Mouse (Mus musculus) CH12.LX (cell line): Measurements from ENCODE around the gene Atp2b2. TPM values are rescaled to one million over a fixed set of nuclear protein-coding genes. Genes with fewer than 3 reads are reported as not detected.

ENCODE experiments used
- DNase-seq: peaks from one replicate; pipeline ENCODE4 v3.0.0-alpha.2; 2013; ENCODE audit errors: extremely low read depth
- H3K27ac ChIP-seq: 2 replicates; pipeline ENCODE4 v1.5.1; 2012; ENCODE audit warnings: low read depth, mild to moderate bottlenecking, control low read depth, moderate library complexity; ENCODE audit not compliant: insufficient read depth
- H3K27me3 ChIP-seq: replicated peaks from 2 replicates; pipeline ENCODE3; 2012; ENCODE audit warnings: inconsistent platforms
- H3K36me3 ChIP-seq, 2 experiments: replicated peaks in 1 of 2; 2 replicates each; pipeline versions ENCODE3 to v1.6.1; 2012; ENCODE audit warnings: inconsistent platforms in 1 of 2, low read length in 1 of 2, mild to moderate bottlenecking in 1 of 2, mixed read lengths in 1 of 2, moderate library complexity in 1 of 2; ENCODE audit not compliant: control insufficient read depth in 1 of 2, insufficient read depth in 1 of 2
- H3K4me1 ChIP-seq, 2 experiments: 2 replicates each; pipeline ENCODE4 v1.6.1; 2012; ENCODE audit warnings: inconsistent platforms in 1 of 2, moderate library complexity in 1 of 2; ENCODE audit not compliant: insufficient read depth in 2 of 2, control insufficient read depth in 1 of 2
- H3K4me2 ChIP-seq: 2 replicates; pipeline ENCODE4 v1.6.1; 2012; ENCODE audit warnings: low read depth, mild to moderate bottlenecking, control low read depth; ENCODE audit not compliant: poor library complexity, insufficient read depth, severe bottlenecking
- H3K4me3 ChIP-seq, 3 experiments: fragments of 150-350 bp in 1 of 3; sonication (generic) in 1 of 3; replicated peaks in 1 of 3; 2 replicates each; pipeline versions ENCODE3 to v1.5.1; 2011 to 2012; ENCODE audit warnings: low read depth in 2 of 3, low read length in 2 of 3, mild to moderate bottlenecking in 2 of 3, moderate library complexity in 2 of 3, control low read depth in 1 of 3, improper control_type of control experiment in 1 of 3, inconsistent platforms in 1 of 3, mixed read lengths in 1 of 3; ENCODE audit not compliant: poor library complexity in 1 of 3
- H3K79me2 ChIP-seq: replicated peaks from 2 replicates; pipeline ENCODE4 v1.6.1; 2012; ENCODE audit warnings: mild to moderate bottlenecking, moderate library complexity; ENCODE audit not compliant: control insufficient read depth, poor library complexity, insufficient read depth, severe bottlenecking; ENCODE audit errors: extremely low read depth
- H3K9ac ChIP-seq: 2 replicates; pipeline ENCODE4 v1.6.1; 2012; ENCODE audit warnings: low read depth, mild to moderate bottlenecking, control low read depth, moderate library complexity; ENCODE audit not compliant: insufficient read depth
- H3K9me3 ChIP-seq: replicated peaks from 2 replicates; pipeline ENCODE3; 2012; ENCODE audit warnings: low read length, inconsistent platforms, mixed read lengths
- BHLHE40 ChIP-seq: IDR thresholded peaks from 2 replicates; pipeline ENCODE4 v1.6.1; 2011; ENCODE audit warnings: mild to moderate bottlenecking, low read depth, low read length, improper control_type of control experiment
- EP300 ChIP-seq: IDR thresholded peaks from 2 replicates; pipeline ENCODE4 v1.6.1; 2011; ENCODE audit warnings: low read length, improper control_type of control experiment
- JUND ChIP-seq: conservative IDR thresholded peaks from 2 replicates; pipeline ENCODE4 v1.6.1; 2011; ENCODE audit warnings: low read depth, low read length, improper control_type of control experiment
- MAFK ChIP-seq: IDR thresholded peaks from 2 replicates; pipeline ENCODE4 v1.6.1; 2011; ENCODE audit warnings: low read length, improper control_type of control experiment; ENCODE audit not compliant: insufficient replicate concordance
- MAZ ChIP-seq: IDR thresholded peaks from 2 replicates; pipeline ENCODE4 v1.6.1; 2012; ENCODE audit warnings: low read depth, mild to moderate bottlenecking, inconsistent platforms, low read length, improper control_type of control experiment, moderate library complexity
- MEF2A ChIP-seq: IDR thresholded peaks from 2 replicates; pipeline ENCODE4 v1.6.1; 2014; ENCODE audit warnings: low read depth, mild to moderate bottlenecking, inconsistent platforms, low read length, improper control_type of control experiment, borderline replicate concordance
- NELFE ChIP-seq: IDR thresholded peaks from 2 replicates; pipeline ENCODE4 v1.6.1; 2011; ENCODE audit warnings: low read depth, low read length, improper control_type of control experiment
- POLR2AphosphoS2 ChIP-seq: IDR thresholded peaks from 2 replicates; pipeline ENCODE4 v1.6.1; 2011; ENCODE audit warnings: low read depth, low read length, improper control_type of control experiment
- RAD21 ChIP-seq: IDR thresholded peaks from 2 replicates; pipeline ENCODE4 v1.6.1; 2011; ENCODE audit warnings: low read depth, mild to moderate bottlenecking, low read length, improper control_type of control experiment, moderate library complexity
- RCOR1 ChIP-seq: conservative IDR thresholded peaks from 2 replicates; pipeline ENCODE4 v1.6.1; 2012; ENCODE audit warnings: low read depth, mild to moderate bottlenecking, inconsistent platforms, low read length, improper control_type of control experiment
- SIN3A ChIP-seq: IDR thresholded peaks from 2 replicates; pipeline ENCODE4 v1.6.1; 2012; ENCODE audit warnings: low read length, improper control_type of control experiment, inconsistent platforms
- TBP ChIP-seq: conservative IDR thresholded peaks from 2 replicates; pipeline ENCODE4 v1.6.1; 2011; ENCODE audit warnings: low read depth, low read length, improper control_type of control experiment
- TCF12 ChIP-seq: IDR thresholded peaks from 2 replicates; pipeline ENCODE4 v1.6.1; 2014; ENCODE audit warnings: low read depth, mild to moderate bottlenecking, inconsistent platforms, low read length, improper control_type of control experiment
- UBTF ChIP-seq: IDR thresholded peaks from 2 replicates; pipeline ENCODE4 v1.6.1; 2012; ENCODE audit warnings: low read depth, mild to moderate bottlenecking, inconsistent platforms, low read length, improper control_type of control experiment, moderate library complexity
- USF2 ChIP-seq: conservative IDR thresholded peaks from 2 replicates; pipeline ENCODE4 v1.6.1; 2011; ENCODE audit warnings: low read depth, low read length, improper control_type of control experiment
- ZKSCAN1 ChIP-seq: IDR thresholded peaks from 2 replicates; pipeline ENCODE4 v1.6.1; 2012; ENCODE audit warnings: low read depth, inconsistent platforms, low read length, improper control_type of control experiment, borderline replicate concordance
- ZNF384 ChIP-seq: IDR thresholded peaks from 2 replicates; pipeline ENCODE4 v1.6.1; 2012; ENCODE audit warnings: low read depth, low read length, improper control_type of control experiment, inconsistent platforms
- dilution Hi-C: fragments of 300-500 bp; cut with MboI; formaldehyde crosslinking; loops from 2 replicates; pipeline ENCODE4 v1.14.3; 2020; ENCODE audit warnings: low sequenced_read_pairs; ENCODE audit not compliant: extremely low pct_unique_long_range_greater_than_20kb, extremely low pct_ligation_motif_present
- in situ Hi-C: fragments of 300-500 bp; cut with MboI; formaldehyde crosslinking; loops from 3 replicates; pipeline ENCODE4 v1.14.3; 2019; ENCODE audit warnings: low sequenced_read_pairs, low pct_ligation_motif_present, low pct_unique_long_range_greater_than_20kb, mixed read lengths
- polyA plus RNA-seq: library from polyadenylated mRNA; unstranded; fragments of >175 nt; gene quantifications from 2 replicates; pipeline ENCODE4 v1.2.1, GENCODE M21; 2012; ENCODE audit warnings: low read depth; ENCODE audit not compliant: insufficient read length
- total RNA-seq, 2 experiments: library from RNA; depleted of rRNA; stranded (reverse); fragments of 300-350 nt in 1 of 2; fragments of >200 nt in 1 of 2; gene quantifications; 2 replicates each; pipeline ENCODE4 v1.2.3; 2012 to 2014

Gene Atp2b2
- total and polyA plus RNA-seq, 3 experiments: not detected

GRCm38 (mm10) chr6:113870775-113871174, 171.6 kb downstream of the Atp2b2 start:
- no peak overlapping the region for H3K4me2 ChIP-seq
- H3K36me3 ChIP-seq: no peaks in the 10 kb centered on the region
- no peaks in the 10 kb centered on the region for H3K79me2 ChIP-seq
- H3K27me3 ChIP-seq: peaks cover 80% of the 10 kb centered on the region
- H3K27ac ChIP-seq: no peak overlapping the region
- no peaks in the 10 kb centered on the region for H3K9me3 ChIP-seq
- no peak overlapping the region for H3K9ac ChIP-seq
- dilution Hi-C loops (no loop called here), in situ Hi-C loops (no loop called here)
- TF ChIP-seq EP300: no peak
- TF ChIP-seq MAFK: no peak
- no peak for TF ChIP-seq MAZ
- TF ChIP-seq POLR2AphosphoS2: no peak
- no peak for TF ChIP-seq JUND
- TF ChIP-seq UBTF: no peak
- no peak for TF ChIP-seq RAD21
- no peak for TF ChIP-seq USF2
- peaks cover 6 to 8% of the 10 kb centered on the region in 2 experiments; a peak in 3 of 4 replicates for H3K4me1 ChIP-seq
- DNase-seq: no peak
- H3K4me3 ChIP-seq: no peak overlapping the region

- Histone ChIP-seq H3K36me3 (no peaks in the 10 kb centered on the region), H3K4me1 (peaks cover 8 to 24% of the 10 kb centered on the region in 2 experiments; a peak in 3 of 4 replicates), H3K9me3 (no peaks in the 10 kb centered on the region), H3K9ac (no peak overlapping the region), H3K79me2 (no peaks in the 10 kb centered on the region), H3K27ac (no peak overlapping the region), H3K27me3 (peaks cover 61% of the 10 kb centered on the region), H3K4me2 (no peak overlapping the region), H3K4me3 (no peak overlapping the region)
- TF ChIP-seq MAFK (no peak), ZNF384 (no peak), BHLHE40 (no peak), TBP (no peak), USF2 (no peak), MEF2A (no peak), RCOR1 (no peak), ZKSCAN1 (no peak), TCF12 (no peak), UBTF (no peak), SIN3A (no peak), NELFE (no peak)
- dilution Hi-C loops: no loop called here
- no peak for DNase-seq
- in situ Hi-C loops: no loop called here
These were observed 173.9 kb downstream of the Atp2b2 start for GRCm38 (mm10) chr6:113868552-113868951.
